Mouse (Mus musculus) heart, adult 11 months (tissue): ENCODE results near the gene 2810459M11Rik.

Source experiments
- DNase-seq: peaks from one replicate; pipeline ENCODE4 v3.0.0; 2022

2810459M11Rik gene

DNA sequence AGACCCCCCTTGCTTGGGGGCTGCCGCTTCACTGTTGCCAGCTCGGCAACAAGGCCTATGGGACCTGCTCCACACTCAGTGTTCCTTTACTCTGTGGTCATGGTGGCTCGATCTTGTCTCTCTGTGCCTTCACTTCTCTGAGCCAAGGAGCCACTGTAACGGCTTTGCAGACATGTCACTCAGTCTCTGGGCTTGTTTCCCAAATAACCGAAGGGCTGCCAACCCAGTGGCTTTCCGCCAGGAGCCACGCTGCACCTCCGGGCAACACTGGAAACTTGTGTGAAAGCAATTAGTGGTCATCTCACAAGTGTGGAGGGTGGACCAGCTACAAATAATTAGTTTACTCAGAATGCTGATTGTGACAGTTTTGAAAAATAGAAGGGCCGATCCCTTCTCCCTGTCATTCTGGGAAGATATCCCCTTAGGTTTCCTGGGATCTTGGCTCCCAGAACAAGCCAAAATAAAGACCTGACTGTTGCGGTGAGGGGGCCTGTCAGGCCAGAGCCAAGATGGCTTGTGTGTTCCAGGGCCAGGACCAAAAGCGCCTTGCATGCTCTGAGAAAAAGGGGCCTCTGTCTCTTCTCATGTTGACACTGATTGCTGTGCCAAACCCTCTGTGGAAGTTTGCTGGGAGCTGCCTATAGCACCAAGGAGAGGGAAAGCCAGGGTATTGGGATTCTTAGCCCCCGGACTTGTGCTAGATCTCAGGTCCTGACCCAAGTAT is 7.7 kb downstream of the 2810459M11Rik start:
- DNase-seq: peak; percentile 94

- no peak for DNase-seq
Observed at GRCm38 (mm10) chr1:86054943-86055342, 9.3 kb downstream of the 2810459M11Rik start.

- no peak for DNase-seq
Observed at GRCm38 (mm10) chr1:86056284-86056683, 10.6 kb downstream of the 2810459M11Rik start.

- peak; percentile 99 for DNase-seq
Observed at GRCm38 (mm10) chr1:86058856-86059769, 13.4 kb downstream of the 2810459M11Rik start.

DNA sequence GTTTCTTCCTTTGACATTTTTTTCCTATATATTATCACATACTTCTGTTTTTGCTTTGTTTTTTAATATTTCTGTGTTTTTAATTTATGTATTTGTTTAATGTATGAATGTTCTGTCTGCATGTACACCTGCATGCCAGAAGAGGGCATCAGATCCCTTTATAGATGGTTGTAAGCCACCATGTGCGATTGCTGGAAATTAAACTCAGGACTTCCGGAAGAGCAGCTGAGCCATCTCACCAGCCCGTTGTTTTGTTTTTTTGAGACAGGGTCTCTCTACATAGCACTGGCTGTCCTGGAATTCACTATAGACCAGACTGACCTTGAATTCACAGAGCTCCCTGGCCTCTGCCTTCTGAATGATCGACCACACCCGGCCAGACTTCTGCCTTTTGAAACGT is 16.9 kb downstream of the 2810459M11Rik start:
- no peak for DNase-seq

- DNase-seq: peak; percentile 99
Observed at GRCm38 (mm10) chr1:86064271-86064991, 18.8 kb downstream of the 2810459M11Rik start, which contains the start of gene Psmd1. Gene Psmd1 (plus strand): TSS chr1:86064387.

DNA sequence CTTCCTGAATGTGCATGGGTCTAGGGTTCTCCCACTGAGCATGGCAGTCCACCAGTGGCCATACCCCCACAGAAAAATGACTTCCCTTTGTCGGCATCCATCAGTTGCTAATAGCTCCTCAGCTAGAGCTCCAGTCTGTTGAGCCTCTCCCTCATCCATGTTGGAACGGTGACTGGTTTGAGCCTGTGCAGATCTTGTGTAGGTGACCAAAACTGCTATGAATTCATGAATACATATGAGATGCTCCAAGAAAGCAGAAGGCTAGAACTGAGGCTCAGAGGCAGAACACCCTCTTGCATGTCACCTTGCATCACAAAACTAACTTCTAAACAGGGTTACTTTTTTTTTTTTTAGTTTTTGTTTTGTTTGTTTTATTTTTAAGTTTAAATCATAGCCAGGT is 30.9 kb downstream of the 2810459M11Rik start:
- DNase-seq: no peak

DNA sequence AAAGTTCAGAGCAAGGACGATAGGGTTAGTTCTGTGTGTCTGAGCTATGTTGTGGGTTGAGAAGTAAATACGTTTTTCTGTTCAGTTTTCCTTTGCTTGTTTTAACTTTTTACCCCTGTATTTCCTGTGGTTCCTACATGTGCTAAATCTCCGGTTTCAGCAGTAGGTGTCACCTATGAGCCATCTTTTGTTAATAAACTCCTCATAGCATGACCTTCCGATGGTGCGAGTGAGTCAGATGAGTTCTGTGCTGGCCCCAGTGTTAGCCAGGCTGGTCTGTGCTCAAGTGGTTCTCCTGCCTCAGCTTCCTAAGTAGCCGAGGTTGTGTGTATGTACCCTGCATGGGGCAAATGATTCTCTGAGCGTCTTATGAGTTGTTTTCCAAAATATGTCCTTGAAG is 48.8 kb downstream of the 2810459M11Rik start:
- DNase-seq: no peak

DNA sequence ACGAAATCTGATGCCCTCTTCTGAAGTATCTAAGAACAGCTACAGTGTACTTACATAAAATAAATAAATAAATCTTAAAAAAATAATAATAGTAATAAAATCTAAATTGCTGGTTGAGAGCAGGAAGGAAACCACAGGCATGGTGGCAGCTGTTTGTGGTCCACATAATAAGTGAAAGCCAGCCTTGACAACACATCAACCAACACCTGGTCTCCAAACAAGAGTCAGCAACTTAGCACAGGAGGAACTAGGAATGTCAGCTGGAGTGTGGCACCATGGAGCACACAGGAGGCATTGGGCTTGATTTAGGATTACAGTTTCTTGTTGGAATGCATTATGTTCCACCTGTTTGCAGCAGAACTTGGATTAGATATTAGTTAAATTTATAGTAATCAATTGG is 59.4 kb downstream of the 2810459M11Rik start:
- DNase-seq: no peak
